In the genomic region with DNA sequence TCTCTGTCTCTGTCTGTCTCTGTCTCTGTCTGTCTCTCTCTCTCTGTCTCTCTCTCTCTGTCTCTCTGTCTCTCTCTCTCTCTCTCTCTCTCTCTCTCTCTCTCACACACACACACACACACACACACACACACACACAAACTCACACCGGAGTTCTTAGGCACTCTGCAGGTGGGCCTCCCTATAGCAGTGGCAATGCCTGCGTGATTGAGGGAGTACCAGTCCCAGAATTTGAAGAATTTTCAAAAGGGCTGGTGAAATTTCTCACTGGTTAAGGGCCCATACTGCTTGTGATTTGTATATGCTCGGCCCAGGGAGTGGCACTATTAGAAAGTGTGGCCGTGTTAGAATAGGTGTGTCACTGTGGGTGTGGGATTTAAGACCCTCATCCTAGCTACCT, we compare ENCODE assay signal across 8 mouse cellular contexts. TPM values are rescaled to one million over a fixed set of nuclear protein-coding genes. Genes with fewer than 3 reads are reported as not detected.
DNase-seq lines count a peak whose midpoint lies in the region; ATAC-seq and TF ChIP-seq lines count a peak whose summit lies in the region.
"Not testable (repeated sequence)": the region's sequence is repeated elsewhere in the genome, so short reads cannot be mapped to it uniquely, and the experiment has no call there.

No protein-coding gene starts in this region.

- DNase-seq in cerebellum, postnatal 25 days, result peak; percentile 21
- DNase-seq in hindbrain, embryonic 11.5 days (ENCODE audit: low spot score); liver, embryonic 14.5 days (ENCODE audit: low read depth in 3 of 3, low spot score in 3 of 3): not testable (repeated sequence)
- peak; percentile 8 for DNase-seq in midbrain, embryonic 14.5 days

- H3K4me1 ChIP-seq in E14TG2a.4 (replicated peaks; ENCODE audit: low read depth, low read length); forebrain, embryonic 15.5 days; hindbrain, embryonic 11.5 days (replicated peaks; ENCODE audit: control insufficient read depth, insufficient read depth, low read length); midbrain, embryonic 14.5 days (ENCODE audit: control insufficient read depth, insufficient read depth, low read length); stomach, embryonic 15.5 days: not testable (repeated sequence)
- H3K4me1 ChIP-seq in kidney, embryonic 15.5 days, result peaks cover 11% of the 10 kb centered on the region
- peaks cover 7 to 21% of the 10 kb centered on the region in 2 experiments for H3K4me1 ChIP-seq in liver, embryonic 14.5 days (replicated peaks; ENCODE audit: control insufficient read depth in 2 of 2, insufficient read depth in 2 of 2, low read length in 1 of 2)

- H3K9ac ChIP-seq in forebrain, embryonic 15.5 days (replicated peaks), result peak overlapping the region; percentile 58
- H3K9ac ChIP-seq in hindbrain, embryonic 11.5 days (ENCODE audit: low read depth, low read length), result peak overlapping the region; percentile 65; the same call in 1 of the 2 replicates
- peak overlapping the region; percentile 59 for H3K9ac ChIP-seq in kidney, embryonic 15.5 days
- peak overlapping the region; percentile 79 for H3K9ac ChIP-seq in liver, embryonic 14.5 days (replicated peaks)
- H3K9ac ChIP-seq in midbrain, embryonic 14.5 days (replicated peaks; ENCODE audit: low read length), result peak overlapping the region; percentile 75
- H3K9ac ChIP-seq in stomach, embryonic 15.5 days, result peak overlapping the region; percentile 42; the same call in 1 of the 2 replicates

- H3K27ac ChIP-seq in forebrain, embryonic 15.5 days (replicated peaks); hindbrain, embryonic 11.5 days (ENCODE audit: low read depth, low read length); kidney, embryonic 15.5 days; midbrain, embryonic 14.5 days (replicated peaks; ENCODE audit: low read depth, low read length); stomach, embryonic 15.5 days: not testable (repeated sequence)
- peak overlapping the region; percentile 41 for H3K27ac ChIP-seq in liver, embryonic 14.5 days

- not testable (repeated sequence) for H3K36me3 ChIP-seq in E14TG2a.4 (ENCODE audit: insufficient read depth, low read length); forebrain, embryonic 15.5 days; hindbrain, embryonic 11.5 days (ENCODE audit: control insufficient read depth, insufficient read depth, low read length); midbrain, embryonic 14.5 days (ENCODE audit: control insufficient read depth, insufficient read depth, low read length)
- H3K36me3 ChIP-seq in kidney, embryonic 15.5 days, result peaks cover 23% of the 10 kb centered on the region; the same call in 1 of the 2 replicates
- H3K36me3 ChIP-seq in liver, embryonic 14.5 days (replicated peaks; ENCODE audit: control insufficient read depth, insufficient read depth, low read depth), result peaks cover 10% of the 10 kb centered on the region
- H3K36me3 ChIP-seq in stomach, embryonic 15.5 days, result 0 out of 2 replicates have a peak, but pooled peaks cover 11% of the 10 kb centered on the region

- WGBS in forebrain, embryonic 15.5 days, result 60% methylated on average over 4 of the region's 4 CpGs
- 55% methylated on average over 4 of the region's 4 CpGs for WGBS in hindbrain, embryonic 11.5 days
- 48% methylated on average over 4 of the region's 4 CpGs for WGBS in kidney, embryonic 15.5 days
- 31% methylated on average over 4 of the region's 4 CpGs for WGBS in liver, embryonic 14.5 days (ENCODE audit: insufficient replicate concordance)
- 52% methylated on average over 4 of the region's 4 CpGs for WGBS in midbrain, embryonic 14.5 days
- WGBS in stomach, embryonic 15.5 days, result 48% methylated on average over 4 of the region's 4 CpGs

- TF ChIP-seq EP300 in liver, embryonic 14.5 days (IDR thresholded peaks at IDR 0.05; ENCODE audit: low read depth), result not testable (repeated sequence)

- peak overlapping the region; percentile 78 for H3K4me3 ChIP-seq in E14TG2a.4 (replicated peaks; ENCODE audit: low read length)
- H3K4me3 ChIP-seq in forebrain, embryonic 15.5 days, result peak overlapping the region; percentile 57
- peak overlapping the region; percentile 57 for H3K4me3 ChIP-seq in hindbrain, embryonic 11.5 days (ENCODE audit: low read depth, low read length)
- peak overlapping the region; percentile 70 for H3K4me3 ChIP-seq in kidney, embryonic 15.5 days (replicated peaks)
- H3K4me3 ChIP-seq in liver, embryonic 14.5 days (ENCODE audit: insufficient read depth in 1 of 2, low read depth in 2 of 2, low read length in 2 of 2), result peak overlapping the region; percentile 63 to 85
- peak overlapping the region; percentile 66 for H3K4me3 ChIP-seq in midbrain, embryonic 14.5 days (replicated peaks; ENCODE audit: low read depth, low read length)
- H3K4me3 ChIP-seq in stomach, embryonic 15.5 days (replicated peaks), result peak overlapping the region; percentile 61

- not testable (repeated sequence) for H3K9me3 ChIP-seq in E14TG2a.4 (ENCODE audit: low read length); forebrain, embryonic 15.5 days; hindbrain, embryonic 11.5 days (ENCODE audit: control insufficient read depth, low read length); kidney, embryonic 15.5 days (replicated peaks); liver, embryonic 14.5 days (ENCODE audit: control insufficient read depth, low read length); midbrain, embryonic 14.5 days (ENCODE audit: control insufficient read depth, low read length); stomach, embryonic 15.5 days

- ATAC-seq in forebrain, embryonic 15.5 days (replicated peaks), result 0 out of 2 replicates have a peak, but pooled peaks have one; percentile 38
- peak; percentile 23; the same call in 1 of the 2 replicates for ATAC-seq in hindbrain, embryonic 11.5 days (ENCODE audit: low FRiP score)
- ATAC-seq in kidney, embryonic 15.5 days (replicated peaks; ENCODE audit: low FRiP score); midbrain, embryonic 14.5 days (ENCODE audit: low FRiP score, low TSS enrichment); stomach, embryonic 15.5 days (ENCODE audit: insufficient read depth, low FRiP score, low read depth): not testable (repeated sequence)
- peak; percentile 7; the same call in 1 of the 2 replicates for ATAC-seq in liver, embryonic 14.5 days (ENCODE audit: insufficient read depth)

- peaks cover 14% of the 10 kb centered on the region for H3K27me3 ChIP-seq in E14TG2a.4 (ENCODE audit: insufficient read depth, low read length)
- H3K27me3 ChIP-seq in forebrain, embryonic 15.5 days; hindbrain, embryonic 11.5 days (ENCODE audit: control insufficient read depth, insufficient read depth, low read length); kidney, embryonic 15.5 days; liver, embryonic 14.5 days (ENCODE audit: control insufficient read depth, insufficient read depth, low read length); midbrain, embryonic 14.5 days (ENCODE audit: control insufficient read depth, insufficient read depth, low read length); stomach, embryonic 15.5 days (replicated peaks): not testable (repeated sequence)

- peak overlapping the region; percentile 85 for H3K4me2 ChIP-seq in forebrain, embryonic 15.5 days (replicated peaks)
- H3K4me2 ChIP-seq in hindbrain, embryonic 11.5 days (replicated peaks; ENCODE audit: low read depth, low read length), result peak overlapping the region; percentile 78
- peak overlapping the region; percentile 91 for H3K4me2 ChIP-seq in kidney, embryonic 15.5 days
- peak overlapping the region; percentile 79 for H3K4me2 ChIP-seq in liver, embryonic 14.5 days (ENCODE audit: low read depth)
- peak overlapping the region; percentile 80 for H3K4me2 ChIP-seq in midbrain, embryonic 14.5 days (ENCODE audit: low read length)
- peak overlapping the region; percentile 80 for H3K4me2 ChIP-seq in stomach, embryonic 15.5 days

- TF ChIP-seq CTCF in E14TG2a.4 (conservative IDR thresholded peaks at IDR 0.05; ENCODE audit: low read length); liver, embryonic 14.5 days (IDR thresholded peaks at IDR 0.05; ENCODE audit: low read depth): not testable (repeated sequence)

RNA-seq across cellular contexts. Expression of a gene that starts 2.2 kb away (rescaled TPM):
- 19.7 and 21.8 TPM in 2 replicates for polyA plus RNA-seq in forebrain, embryonic 15.5 days (2015; fragmentation: Nextera tagmentation; extraction: Ambion mirVana)
- 24.4 and 28.2 TPM in 2 replicates for polyA plus RNA-seq in hindbrain, embryonic 11.5 days (2014; fragmentation: Nextera tagmentation; extraction: Ambion mirVana)
- 81.9 and 89.7 TPM in 2 replicates for polyA plus RNA-seq in kidney, embryonic 15.5 days (2015; fragmentation: Nextera tagmentation; extraction: Ambion mirVana)
- polyA plus RNA-seq in liver, embryonic 14.5 days (2012; rRNA removed), result 14.2 and 23.9 TPM in 2 replicates
- 66.7 and 74.1 TPM in 2 replicates for polyA plus RNA-seq in liver, embryonic 14.5 days (2014; fragmentation: Nextera tagmentation; extraction: Ambion mirVana)
- 36.5 and 46.2 TPM in 2 replicates for polyA plus RNA-seq in midbrain, embryonic 14.5 days (2014; fragmentation: Nextera tagmentation; extraction: Ambion mirVana)
- 75.7 and 84.7 TPM in 2 replicates for polyA plus RNA-seq in stomach, embryonic 15.5 days (2015; fragmentation: Nextera tagmentation; extraction: Ambion mirVana)

RNA-seq across cellular contexts. Expression of a gene that starts 27.3 kb away (rescaled TPM):
- polyA plus RNA-seq in forebrain, embryonic 15.5 days (2015; fragmentation: Nextera tagmentation; extraction: Ambion mirVana), result 8.4 TPM in 2 replicates
- 13.1 and 17.5 TPM in 2 replicates for polyA plus RNA-seq in hindbrain, embryonic 11.5 days (2014; fragmentation: Nextera tagmentation; extraction: Ambion mirVana)
- 28.1 and 30.6 TPM in 2 replicates for polyA plus RNA-seq in kidney, embryonic 15.5 days (2015; fragmentation: Nextera tagmentation; extraction: Ambion mirVana)
- polyA plus RNA-seq in liver, embryonic 14.5 days (2012; rRNA removed), result 0.89 and 1.5 TPM in 2 replicates
- 3.5 and 4.0 TPM in 2 replicates for polyA plus RNA-seq in liver, embryonic 14.5 days (2014; fragmentation: Nextera tagmentation; extraction: Ambion mirVana)
- polyA plus RNA-seq in midbrain, embryonic 14.5 days (2014; fragmentation: Nextera tagmentation; extraction: Ambion mirVana), result 3.8 and 6.3 TPM in 2 replicates
- 29.4 and 31.1 TPM in 2 replicates for polyA plus RNA-seq in stomach, embryonic 15.5 days (2015; fragmentation: Nextera tagmentation; extraction: Ambion mirVana)

RNA-seq across cellular contexts. Expression of a gene that starts 51.2 kb away (rescaled TPM):
- polyA plus RNA-seq in forebrain, embryonic 15.5 days (2015; fragmentation: Nextera tagmentation; extraction: Ambion mirVana), result 2.0 and 2.2 TPM in 2 replicates
- 3.8 and 5.0 TPM in 2 replicates for polyA plus RNA-seq in hindbrain, embryonic 11.5 days (2014; fragmentation: Nextera tagmentation; extraction: Ambion mirVana)
- polyA plus RNA-seq in kidney, embryonic 15.5 days (2015; fragmentation: Nextera tagmentation; extraction: Ambion mirVana), result 4.7 and 5.4 TPM in 2 replicates
- polyA plus RNA-seq in liver, embryonic 14.5 days (2012; rRNA removed), result 2.4 and 4.0 TPM in 2 replicates
- 2.7 and 3.4 TPM in 2 replicates for polyA plus RNA-seq in liver, embryonic 14.5 days (2014; fragmentation: Nextera tagmentation; extraction: Ambion mirVana)
- 1.8 and 2.7 TPM in 2 replicates for polyA plus RNA-seq in midbrain, embryonic 14.5 days (2014; fragmentation: Nextera tagmentation; extraction: Ambion mirVana)
- polyA plus RNA-seq in stomach, embryonic 15.5 days (2015; fragmentation: Nextera tagmentation; extraction: Ambion mirVana), result 3.6 and 4.1 TPM in 2 replicates

RNA-seq across cellular contexts. Expression of a gene that starts 51.4 kb away (rescaled TPM):
- 29.3 and 30.7 TPM in 2 replicates for polyA plus RNA-seq in forebrain, embryonic 15.5 days (2015; fragmentation: Nextera tagmentation; extraction: Ambion mirVana)
- polyA plus RNA-seq in hindbrain, embryonic 11.5 days (2014; fragmentation: Nextera tagmentation; extraction: Ambion mirVana), result 24.4 and 26.3 TPM in 2 replicates
- polyA plus RNA-seq in kidney, embryonic 15.5 days (2015; fragmentation: Nextera tagmentation; extraction: Ambion mirVana), result 24.8 and 25.5 TPM in 2 replicates
- 5.2 and 7.5 TPM in 2 replicates for polyA plus RNA-seq in liver, embryonic 14.5 days (2012; rRNA removed)
- 10.6 and 13.8 TPM in 2 replicates for polyA plus RNA-seq in liver, embryonic 14.5 days (2014; fragmentation: Nextera tagmentation; extraction: Ambion mirVana)
- polyA plus RNA-seq in midbrain, embryonic 14.5 days (2014; fragmentation: Nextera tagmentation; extraction: Ambion mirVana), result 34.7 and 36.1 TPM in 2 replicates
- 19.9 and 21.5 TPM in 2 replicates for polyA plus RNA-seq in stomach, embryonic 15.5 days (2015; fragmentation: Nextera tagmentation; extraction: Ambion mirVana)
